Mouse (Mus musculus) myocyte (in vitro differentiated cells): ENCODE results near the gene Vhl. TPM values are rescaled to one million over a fixed set of nuclear protein-coding genes. Genes with fewer than 3 reads are reported as not detected.

Experiments used
- H3K27me3 ChIP-seq: one replicate; pipeline ENCODE4 v1.6.1; 2011; ENCODE audit not compliant: control insufficient read depth, insufficient read depth, insufficient read length
- H3K36me3 ChIP-seq: one replicate; pipeline ENCODE4 v1.6.1; 2011; ENCODE audit not compliant: control insufficient read depth, insufficient read depth
- H3K4me2 ChIP-seq: one replicate; pipeline ENCODE4 v1.6.1; 2011; ENCODE audit warnings: low read depth, control low read depth
- H3K4me3 ChIP-seq: one replicate; pipeline ENCODE4 v1.5.1; 2011; ENCODE audit warnings: mild to moderate bottlenecking, control low read depth, moderate library complexity
- H3K79me2 ChIP-seq: one replicate; pipeline ENCODE4 v1.6.1; 2011; ENCODE audit not compliant: control insufficient read depth, insufficient read depth
- H3ac ChIP-seq: one replicate; pipeline ENCODE4 v1.6.1; 2011; ENCODE audit not compliant: control insufficient read depth, insufficient read length
- CEBPB ChIP-seq: IDR thresholded peaks from 2 replicates; pipeline ENCODE4 v1.6.1; 2011; ENCODE audit warnings: mild to moderate bottlenecking, moderate library complexity; ENCODE audit not compliant: poor library complexity, insufficient read depth, severe bottlenecking
- E2F4 ChIP-seq: IDR thresholded peaks from one replicate; pipeline ENCODE4 v1.6.1; 2011; ENCODE audit warnings: mild to moderate bottlenecking, control low read depth, moderate library complexity; ENCODE audit not compliant: insufficient read depth
- MAX ChIP-seq: IDR thresholded peaks from one replicate; pipeline ENCODE4 v1.6.1; 2011; ENCODE audit warnings: low read depth, mild to moderate bottlenecking, control low read depth
- MYOD1 ChIP-seq, 3 experiments: IDR thresholded peaks; one replicate each; pipeline ENCODE4 v1.6.1; 2011; ENCODE audit warnings: control low read depth in 2 of 3, low read depth in 2 of 3, mild to moderate bottlenecking in 2 of 3, moderate library complexity in 1 of 3; ENCODE audit not compliant: insufficient read length in 2 of 3, control insufficient read depth in 1 of 3
- MYOG ChIP-seq, 3 experiments: IDR thresholded peaks; one replicate each; pipeline ENCODE4 v1.6.1; 2011; ENCODE audit warnings: control low read depth in 2 of 3, low read depth in 2 of 3, mild to moderate bottlenecking in 2 of 3; ENCODE audit not compliant: insufficient read length in 2 of 3, control insufficient read depth in 1 of 3, insufficient read depth in 1 of 3
- POLR2A ChIP-seq: IDR thresholded peaks from one replicate; pipeline ENCODE4 v1.6.1; 2011; ENCODE audit warnings: low read depth, mild to moderate bottlenecking, control low read depth, moderate library complexity; ENCODE audit not compliant: insufficient read length
- POLR2AphosphoS2 ChIP-seq: IDR thresholded peaks from one replicate; pipeline ENCODE4 v1.6.1; 2011; ENCODE audit warnings: low read depth, control low read depth; ENCODE audit not compliant: insufficient read length
- REST ChIP-seq: IDR thresholded peaks from one replicate; pipeline ENCODE4 v1.6.1; 2011; ENCODE audit warnings: mild to moderate bottlenecking, control low read depth, moderate library complexity; ENCODE audit not compliant: insufficient read depth, insufficient read length
- SRF ChIP-seq: IDR thresholded peaks from one replicate; pipeline ENCODE4 v1.6.1; 2011; ENCODE audit warnings: low read depth; ENCODE audit not compliant: control insufficient read depth, insufficient read length
- TCF12 ChIP-seq: IDR thresholded peaks from one replicate; pipeline ENCODE4 v1.6.1; 2011; ENCODE audit warnings: mild to moderate bottlenecking, control low read depth; ENCODE audit not compliant: poor library complexity, insufficient read depth, severe bottlenecking
- TCF3 ChIP-seq: IDR thresholded peaks from one replicate; pipeline ENCODE4 v1.6.1; 2011; ENCODE audit warnings: low read depth, control low read depth; ENCODE audit not compliant: insufficient read length
- USF1 ChIP-seq: IDR thresholded peaks from one replicate; pipeline ENCODE4 v1.6.1; 2011; ENCODE audit warnings: low read depth, mild to moderate bottlenecking, control low read depth, moderate library complexity
- polyA plus RNA-seq: library from polyadenylated mRNA; unstranded; fragments of >200 nt; fragmentation: generic; extraction: Trizol; gene quantifications from one replicate; pipeline ENCODE4 v1.2.1, GENCODE M21; 2012; ENCODE audit warnings: missing spikeins

Vhl gene
- polyA plus RNA-seq, 1 experiment: 20.6 TPM

DNA sequence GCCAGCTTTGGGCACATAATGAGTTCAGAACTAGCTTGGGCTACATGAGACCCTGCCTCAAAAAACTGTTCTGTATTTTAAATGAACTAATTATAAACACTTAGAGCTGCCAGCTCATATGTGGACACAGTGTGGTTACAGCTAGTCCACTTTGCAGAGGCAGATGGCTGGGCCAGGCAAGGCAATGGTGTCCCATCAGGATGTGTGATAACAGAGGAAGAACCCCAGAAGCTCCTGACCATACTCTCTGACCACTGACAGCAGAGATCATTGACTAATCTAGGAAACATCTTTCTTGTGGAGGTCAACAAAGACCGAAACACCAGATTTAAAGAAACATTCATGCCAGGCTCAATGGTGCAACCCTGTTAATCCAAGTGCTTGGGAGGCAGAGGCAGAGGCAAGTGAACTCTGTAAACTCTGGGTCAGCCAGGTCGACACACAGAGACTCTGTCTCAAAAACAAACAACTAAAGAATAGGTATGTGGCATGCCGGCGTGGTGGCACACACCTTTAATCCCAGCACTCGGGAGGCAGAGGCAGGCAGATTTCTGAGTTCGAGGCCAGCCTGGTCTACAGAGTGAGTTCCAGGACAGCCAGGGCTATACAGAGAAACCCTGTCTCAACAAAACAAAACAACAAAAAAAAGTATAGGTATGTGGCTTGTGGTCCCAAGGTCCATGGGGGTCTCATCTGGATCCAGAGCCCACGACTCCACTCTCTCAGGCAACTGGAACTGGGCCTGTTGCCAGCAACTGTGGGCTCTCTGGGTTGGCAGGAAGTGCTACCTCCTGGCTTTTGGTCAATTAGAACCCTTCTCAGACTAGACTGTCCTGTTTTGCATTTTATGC is 25.8 kb downstream of the Vhl start:
- TF ChIP-seq TCF12 (no peak), POLR2AphosphoS2 (no peak), MAX (no peak), MYOG (IDR thresholded peaks at IDR 0.05; ENCODE audit: control insufficient read depth in 1 of 3, insufficient read depth in 1 of 3, insufficient read length in 2 of 3, low read depth in 2 of 3) (no peak), E2F4 (no peak), MYOD1 (IDR thresholded peaks at IDR 0.05; ENCODE audit: control insufficient read depth in 1 of 3, insufficient read length in 2 of 3, low read depth in 2 of 3) (no peak), USF1 (no peak), TCF3 (no peak), REST (no peak), SRF (no peak), POLR2A (no peak), CEBPB (no peak)
- no peaks in the 10 kb centered on the region for H3K27me3 ChIP-seq
- H3K79me2 ChIP-seq: no peaks in the 10 kb centered on the region
- no peak overlapping the region for H3K4me3 ChIP-seq
- H3ac ChIP-seq: no peak overlapping the region
- H3K36me3 ChIP-seq: no peaks in the 10 kb centered on the region
- no peak overlapping the region for H3K4me2 ChIP-seq

DNA sequence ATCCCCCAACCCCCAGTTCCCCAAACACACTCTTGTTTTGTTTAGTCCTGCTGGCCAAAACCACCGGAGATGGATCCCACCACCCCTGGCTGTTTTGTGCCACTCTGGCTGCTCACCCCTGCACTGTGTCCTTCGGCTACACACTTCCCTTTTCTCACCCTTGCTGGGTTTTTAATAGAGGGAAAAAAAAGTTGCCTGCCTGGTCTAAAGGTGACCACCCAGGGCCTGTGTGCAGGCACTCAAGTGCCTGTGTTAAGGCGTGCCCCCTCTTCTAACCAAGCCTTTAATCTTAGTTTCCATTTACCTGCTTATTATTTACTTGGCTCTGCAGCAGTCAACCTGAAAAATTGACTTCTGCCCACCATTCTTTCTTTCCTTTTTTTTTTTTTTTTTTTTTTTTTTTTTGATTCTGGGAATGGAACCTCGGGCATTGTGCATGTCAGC is 26.5 kb downstream of the Vhl start:
- H3K27me3 ChIP-seq: no peaks in the 10 kb centered on the region
- no peak overlapping the region for H3ac ChIP-seq
- no peak overlapping the region for H3K4me3 ChIP-seq
- no peaks in the 10 kb centered on the region for H3K79me2 ChIP-seq
- no peak overlapping the region for H3K4me2 ChIP-seq
- no peaks in the 10 kb centered on the region for H3K36me3 ChIP-seq
- TF ChIP-seq SRF (no peak), MYOD1 (IDR thresholded peaks at IDR 0.05; ENCODE audit: control insufficient read depth in 1 of 3, insufficient read length in 2 of 3, low read depth in 2 of 3) (no peak), POLR2A (no peak), TCF3 (no peak), E2F4 (no peak), REST (no peak), MYOG (IDR thresholded peaks at IDR 0.05; ENCODE audit: control insufficient read depth in 1 of 3, insufficient read depth in 1 of 3, insufficient read length in 2 of 3, low read depth in 2 of 3) (no peak), USF1 (no peak), TCF12 (no peak), MAX (no peak), CEBPB (no peak), POLR2AphosphoS2 (no peak)

DNA sequence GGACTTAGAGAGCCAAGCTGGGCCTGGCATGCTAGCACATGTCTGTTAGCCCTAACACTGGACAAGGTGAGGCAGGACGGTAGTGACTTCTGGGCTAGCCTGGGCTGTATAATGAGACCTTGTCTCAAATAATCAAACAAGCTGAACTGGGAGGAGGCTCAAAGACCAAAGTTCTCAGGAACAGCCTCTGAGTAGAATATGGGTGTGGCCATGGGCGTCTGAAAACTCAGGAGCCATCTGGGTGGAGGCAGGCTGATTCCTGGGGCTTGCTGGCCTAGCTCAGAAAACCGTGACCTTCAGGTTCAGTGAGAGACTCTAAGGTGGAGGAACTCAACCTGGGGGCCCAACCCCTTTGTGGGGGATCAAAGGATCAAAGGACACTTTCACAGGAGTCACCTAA is 27.9 kb downstream of the Vhl start:
- H3K36me3 ChIP-seq: no peaks in the 10 kb centered on the region
- no peak overlapping the region for H3ac ChIP-seq
- no peak overlapping the region for H3K4me2 ChIP-seq
- H3K4me3 ChIP-seq: no peak overlapping the region
- no peaks in the 10 kb centered on the region for H3K27me3 ChIP-seq
- no peaks in the 10 kb centered on the region for H3K79me2 ChIP-seq
- TF ChIP-seq CEBPB: no peak
- TF ChIP-seq REST: no peak
- TF ChIP-seq SRF: no peak
- TF ChIP-seq E2F4: no peak
- no peak for TF ChIP-seq USF1
- TF ChIP-seq POLR2A: no peak
- no peak for TF ChIP-seq TCF3
- TF ChIP-seq POLR2AphosphoS2: no peak
- no peak for TF ChIP-seq TCF12
- TF ChIP-seq MAX: no peak
- no peak for TF ChIP-seq MYOG (IDR thresholded peaks at IDR 0.05; ENCODE audit: control insufficient read depth in 1 of 3, insufficient read depth in 1 of 3, insufficient read length in 2 of 3, low read depth in 2 of 3)
- TF ChIP-seq MYOD1 (IDR thresholded peaks at IDR 0.05; ENCODE audit: control insufficient read depth in 1 of 3, insufficient read length in 2 of 3, low read depth in 2 of 3): no peak

GRCm38 (mm10) chr6:113653551-113653950 is 29.8 kb downstream of the Vhl start:
- H3K4me3 ChIP-seq: no peak overlapping the region
- TF ChIP-seq SRF (no peak), POLR2A (no peak), USF1 (no peak), POLR2AphosphoS2 (no peak), CEBPB (no peak), REST (no peak)
- H3K79me2 ChIP-seq: no peaks in the 10 kb centered on the region
- no peaks in the 10 kb centered on the region for H3K27me3 ChIP-seq
- no peaks in the 10 kb centered on the region for H3K36me3 ChIP-seq
- no peak overlapping the region for H3K4me2 ChIP-seq
- no peak overlapping the region for H3ac ChIP-seq
